Mouse (Mus musculus) thymus, postnatal 36 days (tissue): ENCODE data around the gene Zfp775.

Experiments
- DNase-seq, 2 experiments: peaks; one replicate each; pipeline ENCODE4 v3.0.0; 2022; ENCODE audit warnings: mixed read lengths in 2 of 2

Gene Zfp775

DNA sequence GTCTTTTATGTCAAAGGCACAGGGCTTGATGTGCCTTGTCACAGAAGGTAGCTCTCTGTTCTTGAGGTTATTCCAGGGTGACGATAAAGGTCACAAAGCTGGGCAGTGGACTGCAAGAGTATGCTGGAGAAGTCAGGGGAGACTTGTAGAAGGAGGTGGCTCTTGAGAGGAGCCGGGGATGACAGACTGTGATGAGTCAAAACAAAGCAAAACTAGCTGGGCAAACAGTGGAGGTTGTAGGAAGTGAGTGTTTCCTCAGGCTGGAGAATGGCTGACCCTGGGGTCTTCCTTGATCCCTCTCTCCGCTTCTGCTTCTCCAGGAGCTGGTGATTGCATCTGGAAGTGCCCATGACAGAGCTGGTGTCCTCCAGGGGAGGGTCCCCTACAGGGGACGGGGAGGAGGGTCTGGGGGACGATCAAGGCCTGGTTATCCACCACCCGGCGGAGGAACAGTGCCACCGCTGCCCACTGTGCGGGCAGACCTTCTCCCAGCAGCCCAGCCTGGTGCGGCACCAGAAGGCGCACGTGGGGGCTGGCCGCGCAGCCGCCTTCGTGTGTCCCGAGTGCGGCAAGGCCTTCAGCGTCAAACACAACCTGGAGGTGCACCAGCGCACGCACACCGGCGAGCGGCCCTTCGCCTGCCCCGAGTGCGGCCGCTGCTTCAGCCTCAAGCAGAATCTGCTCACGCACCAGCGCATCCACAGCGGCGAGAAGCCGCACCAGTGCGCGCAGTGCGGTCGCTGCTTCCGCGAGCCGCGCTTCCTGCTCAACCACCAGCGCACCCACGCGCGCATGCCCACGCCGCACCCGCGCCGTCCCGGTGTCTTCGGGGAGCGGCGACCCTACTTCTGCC is 27.2 kb downstream of the Zfp775 start:
- DNase-seq, result peak; percentile 42 to 59

DNA sequence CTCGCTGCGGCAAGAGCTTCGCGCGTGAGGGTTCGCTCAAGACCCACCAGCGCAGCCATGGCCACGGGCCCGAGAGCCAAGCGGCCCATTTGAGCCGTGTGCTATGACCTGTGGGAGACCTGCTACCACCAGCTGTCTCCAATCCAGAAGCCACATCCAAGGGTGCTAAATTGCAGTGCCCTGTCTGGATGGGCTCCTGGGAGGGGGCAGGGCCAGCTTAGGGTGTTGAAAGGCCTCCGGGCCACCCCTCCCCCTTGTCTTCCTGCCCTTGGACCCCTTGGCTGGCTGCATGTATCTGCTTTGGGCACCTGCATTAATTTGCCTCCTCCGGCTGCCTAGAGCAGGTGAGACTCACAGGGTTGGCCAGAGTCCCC is 27.8 kb downstream of the Zfp775 start:
- DNase-seq, result no peak

DNA sequence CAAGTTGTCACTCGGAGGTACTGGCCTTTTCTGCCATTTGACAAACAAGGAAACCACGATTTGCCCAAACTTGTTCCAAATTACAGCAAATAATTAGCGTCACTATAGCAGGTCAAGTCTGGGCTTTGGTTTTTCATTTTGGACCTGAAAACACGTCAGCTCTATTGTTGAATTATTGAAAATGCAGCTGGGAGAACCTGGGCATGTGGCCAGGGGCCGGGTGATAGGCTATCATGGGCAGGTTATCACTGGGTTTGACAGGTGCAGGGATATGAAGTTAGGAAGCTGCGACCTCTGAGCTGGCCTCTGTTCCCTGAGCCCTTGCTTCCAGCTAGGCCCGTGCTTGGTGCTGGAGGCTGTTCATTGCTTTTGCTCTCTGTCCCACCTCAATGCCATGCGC is 29.0 kb downstream of the Zfp775 start:
- DNase-seq, result no peak

DNA sequence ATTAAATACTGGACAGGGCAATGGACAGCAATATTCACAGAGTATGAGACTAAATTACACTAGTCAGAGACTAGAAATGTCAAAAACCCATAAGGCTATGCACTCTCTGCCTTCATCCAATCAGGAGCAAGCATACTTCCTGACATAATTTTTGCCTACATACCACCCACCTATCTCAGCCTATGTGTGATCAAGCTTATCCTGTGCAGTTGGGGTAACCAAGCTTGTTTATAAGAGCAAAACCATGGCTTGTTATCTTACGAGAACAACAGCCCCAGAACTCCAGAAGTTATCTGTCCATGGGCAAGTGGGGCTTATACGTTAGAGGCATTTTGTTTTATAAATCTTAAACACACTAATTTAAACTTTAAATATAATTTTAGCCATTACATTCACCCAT is 33.2 kb downstream of the Zfp775 start:
- no peak for DNase-seq

GRCm38 (mm10) chr6:48636515-48636914 is 34.7 kb downstream of the Zfp775 start:
- no peak for DNase-seq

GRCm38 (mm10) chr6:48637811-48638500 is 36.1 kb downstream of the Zfp775 start:
- no peak for DNase-seq

- no peak for DNase-seq
These were observed 36.7 kb downstream of the Zfp775 start for GRCm38 (mm10) chr6:48638553-48638952.

GRCm38 (mm10) chr6:48641391-48641790 is 39.5 kb downstream of the Zfp775 start:
- DNase-seq, result no peak

DNA sequence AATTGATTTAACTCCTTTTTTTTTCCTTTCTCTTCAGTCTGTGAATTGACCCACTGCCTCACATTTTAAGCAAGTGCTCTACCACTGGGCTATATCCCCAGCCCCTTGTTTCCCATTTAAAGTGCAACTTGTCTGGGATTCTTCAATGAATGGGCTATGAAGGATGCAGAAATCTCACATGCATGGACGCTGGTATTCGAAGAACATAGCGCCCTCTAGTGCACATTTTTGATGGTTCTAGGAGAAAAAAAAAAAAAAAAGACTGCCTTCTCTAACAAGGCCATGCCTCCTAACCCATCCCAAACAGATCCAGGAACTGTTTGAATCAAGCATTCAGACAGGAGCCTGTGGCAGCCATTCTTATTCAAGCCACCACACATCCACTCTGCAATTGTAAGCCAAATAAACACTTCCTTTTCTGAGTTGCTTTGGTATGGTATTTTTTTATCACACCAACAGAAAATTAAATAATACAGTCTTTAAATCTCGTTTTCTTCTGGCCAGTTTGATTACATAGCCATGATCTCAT is 41.0 kb downstream of the Zfp775 start:
- no peak for DNase-seq

DNA sequence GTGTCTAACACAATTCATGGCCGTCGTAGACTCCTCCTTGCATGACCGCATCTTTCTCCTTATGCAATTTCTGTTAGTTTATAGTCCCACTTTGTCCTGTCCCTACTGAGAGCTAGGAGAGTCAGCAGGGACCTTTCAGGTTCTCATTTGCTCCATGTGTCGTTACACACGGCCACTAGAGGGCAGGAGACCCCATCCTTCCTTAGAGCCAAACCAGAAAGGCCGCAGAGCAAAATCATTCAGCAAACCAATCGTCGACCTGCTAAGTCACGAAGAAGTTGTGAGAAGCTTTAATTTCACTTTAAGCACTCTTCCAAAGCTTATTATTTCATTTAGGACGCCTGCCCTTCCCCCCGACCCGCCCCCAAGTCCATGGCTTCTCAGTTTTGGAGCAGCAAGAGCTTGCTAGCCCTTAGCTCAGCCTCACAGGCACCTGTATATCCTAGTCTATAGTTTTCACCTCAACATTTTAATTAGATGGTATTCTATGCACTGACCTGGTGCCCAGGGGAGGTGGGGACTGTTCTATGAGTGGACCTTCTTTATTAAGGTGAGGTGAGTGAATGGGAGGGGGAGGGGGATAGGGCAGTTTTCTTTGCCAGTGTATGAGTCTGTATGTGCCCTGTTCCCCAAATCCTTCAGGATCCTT is 43.9 kb downstream of the Zfp775 start:
- DNase-seq, result peak; percentile 77

- DNase-seq, result no peak
These were observed 44.4 kb downstream of the Zfp775 start for GRCm38 (mm10) chr6:48646309-48646690.

DNA sequence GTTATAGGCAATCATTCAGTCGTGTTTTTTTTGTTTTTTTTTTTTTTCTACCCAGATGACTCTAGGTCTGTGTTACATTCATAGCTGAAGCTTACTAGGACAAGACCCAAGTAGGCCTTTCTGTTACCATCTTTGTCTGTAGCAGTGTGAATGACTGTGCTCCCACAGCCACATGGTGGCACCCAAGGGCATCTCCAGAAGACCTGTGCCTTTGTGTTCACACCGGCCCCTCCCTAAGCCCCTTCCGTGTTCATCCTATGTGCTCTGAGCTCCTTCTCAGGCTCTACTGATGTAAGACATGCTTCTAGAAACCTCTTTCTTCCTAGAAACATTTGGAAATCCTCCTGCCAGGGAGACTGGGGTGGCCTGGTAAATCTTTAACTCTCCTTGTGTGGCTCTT is 45.1 kb downstream of the Zfp775 start, which contains the start of gene Gimap8:
TSS of gene Gimap8 (plus strand) at position 240 of the 400 bp plus-strand sequence.
- peak; percentile 88 to 92 for DNase-seq

DNA sequence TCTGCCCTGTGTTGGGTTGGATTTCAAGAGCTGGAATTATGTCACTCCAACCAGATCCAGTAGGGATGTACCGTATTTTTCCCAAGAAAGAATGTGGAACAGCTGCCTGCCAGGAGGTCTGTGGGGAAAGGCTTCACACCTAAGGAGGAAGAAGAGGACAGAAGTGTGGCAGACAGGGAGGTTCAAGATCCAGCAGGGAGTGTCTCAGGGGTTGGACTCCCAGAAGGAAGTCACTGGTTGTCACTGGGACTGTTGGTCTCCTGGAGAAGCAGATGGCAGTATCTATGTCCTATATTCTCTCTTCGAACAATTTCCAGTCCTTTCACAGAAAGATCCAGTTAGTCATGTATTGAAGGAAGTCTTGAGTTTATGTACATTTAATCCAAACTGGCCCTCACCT is 45.7 kb downstream of the Zfp775 start:
- no peak for DNase-seq

DNA sequence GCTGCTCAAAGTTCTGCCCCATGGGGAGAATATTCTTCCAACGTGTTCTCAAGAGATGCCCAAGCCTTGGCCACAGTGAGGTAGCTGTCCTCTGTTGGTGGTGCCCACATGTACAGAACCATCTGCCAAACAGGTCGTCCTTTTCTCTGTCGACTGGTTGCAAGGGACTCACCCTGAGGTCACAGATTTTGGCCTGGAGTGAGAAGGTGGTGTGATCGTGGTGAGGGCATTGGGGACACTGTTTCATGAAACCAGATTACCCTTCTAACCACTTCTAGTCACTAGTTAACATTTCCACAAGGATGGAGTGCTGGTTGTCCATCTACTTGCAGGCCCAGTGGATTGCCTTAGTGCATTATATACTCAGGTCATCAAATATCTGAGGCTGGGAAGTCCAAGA is 46.9 kb downstream of the Zfp775 start:
- no peak for DNase-seq

DNA sequence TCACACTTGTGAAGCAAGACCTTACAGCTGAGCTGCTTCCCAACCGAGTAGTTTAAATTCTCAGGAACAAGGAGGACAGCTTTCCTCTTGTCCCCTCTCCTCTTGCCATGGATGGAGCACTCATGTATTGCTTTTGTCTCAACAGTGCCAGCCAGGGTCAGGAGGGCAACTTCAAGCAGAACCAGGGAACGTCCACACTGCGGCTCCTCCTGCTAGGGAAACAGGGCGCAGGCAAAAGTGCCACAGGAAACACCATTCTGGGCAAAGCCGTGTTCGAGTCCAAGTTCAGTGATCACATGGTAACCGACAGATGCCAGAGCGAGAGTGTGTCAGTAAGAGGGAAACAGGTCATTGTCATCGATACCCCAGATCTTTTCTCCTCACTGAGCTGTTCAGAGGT is 48.2 kb downstream of the Zfp775 start:
- no peak for DNase-seq

- DNase-seq, result no peak
These were observed 56.9 kb downstream of the Zfp775 start for GRCm38 (mm10) chr6:48658721-48659120.

GRCm38 (mm10) chr6:48664750-48665149 is 62.9 kb downstream of the Zfp775 start:
- DNase-seq, result no peak

DNA sequence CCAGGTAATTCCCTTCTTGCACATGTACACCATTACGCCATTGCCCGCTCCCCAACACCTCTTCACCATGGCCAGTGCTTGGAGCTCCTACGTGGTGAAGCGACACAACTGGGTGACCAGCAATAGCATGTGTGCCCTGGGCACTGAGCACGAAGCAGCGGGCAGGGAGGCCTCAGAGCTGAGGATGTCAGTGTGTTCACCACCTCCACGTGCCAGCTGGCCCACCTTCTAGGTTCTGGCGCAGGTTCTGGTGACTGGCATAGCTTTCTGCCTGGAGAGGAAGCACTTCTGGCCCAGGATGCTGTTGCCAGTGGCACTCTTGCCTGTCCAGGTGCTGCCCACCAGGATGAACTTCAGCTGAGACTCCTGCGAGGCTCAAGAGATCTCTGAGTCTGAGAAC is 63.6 kb downstream of the Zfp775 start:
- DNase-seq, result no peak

GRCm38 (mm10) chr6:48666159-48666586 is 64.3 kb downstream of the Zfp775 start:
- peak in 1 of 2 experiments; percentile 32 for DNase-seq

DNA sequence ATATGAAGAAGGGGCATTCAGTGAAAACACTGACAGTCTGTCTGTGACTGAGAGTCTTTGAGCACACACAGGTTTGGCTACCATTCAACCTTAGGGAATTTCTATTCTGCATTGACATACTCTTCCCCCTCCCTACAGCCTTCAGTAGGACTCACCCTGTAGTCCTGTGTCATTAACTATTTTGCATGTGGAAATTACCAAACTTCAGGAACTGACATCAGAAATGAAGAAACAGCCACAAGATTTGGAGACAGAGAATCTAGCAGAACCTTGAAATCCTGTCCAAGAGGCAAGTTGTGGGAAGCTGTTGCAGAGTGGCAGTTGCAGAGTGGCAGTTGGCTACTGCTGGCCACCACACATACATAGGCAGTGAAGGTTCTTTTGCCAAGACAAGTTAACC is 66.2 kb downstream of the Zfp775 start:
- DNase-seq, result no peak

- DNase-seq, result no peak
These were observed 67.6 kb downstream of the Zfp775 start for GRCm38 (mm10) chr6:48669446-48669969.
